Mouse (Mus musculus) megakaryocyte, embryonic 14.5 days (primary cell): ENCODE measurements around the gene Prm3. TPM values are rescaled to one million over a fixed set of nuclear protein-coding genes. Genes with fewer than 3 reads are reported as not detected.

Experiments used
- H3K27me3 ChIP-seq: replicated peaks from 2 replicates; pipeline ENCODE3; 2012; ENCODE audit warnings: inconsistent platforms
- H3K36me3 ChIP-seq: replicated peaks from 2 replicates; pipeline ENCODE3; 2012; ENCODE audit warnings: low read length, inconsistent platforms, mixed read lengths
- H3K4me1 ChIP-seq: 2 replicates; pipeline ENCODE4 v1.6.1; 2012; ENCODE audit warnings: inconsistent platforms
- H3K4me3 ChIP-seq: replicated peaks from 2 replicates; pipeline ENCODE3; 2012; ENCODE audit warnings: moderate library complexity, mild to moderate bottlenecking, inconsistent platforms
- H3K9me3 ChIP-seq: 2 replicates; pipeline ENCODE4 v1.6.1; 2012; ENCODE audit warnings: inconsistent platforms
- FLI1 ChIP-seq: IDR thresholded peaks from 2 replicates; pipeline ENCODE4 v1.6.1; 2012; ENCODE audit warnings: low read length, inconsistent platforms, mixed read lengths
- GATA1 ChIP-seq: IDR thresholded peaks from 3 replicates; pipeline ENCODE4 v1.6.1; 2012; ENCODE audit warnings: mixed read lengths, low read length, inconsistent platforms, borderline replicate concordance
- polyA plus RNA-seq: library from polyadenylated mRNA; stranded (reverse); fragments of >175 nt; gene quantifications from 2 replicates; pipeline ENCODE4 v1.2.3, GENCODE M21; 2012; ENCODE audit warnings: low replicate concordance; ENCODE audit not compliant: insufficient read depth

The Prm3 gene
- polyA plus RNA-seq: not detected in 2 replicates

DNA sequence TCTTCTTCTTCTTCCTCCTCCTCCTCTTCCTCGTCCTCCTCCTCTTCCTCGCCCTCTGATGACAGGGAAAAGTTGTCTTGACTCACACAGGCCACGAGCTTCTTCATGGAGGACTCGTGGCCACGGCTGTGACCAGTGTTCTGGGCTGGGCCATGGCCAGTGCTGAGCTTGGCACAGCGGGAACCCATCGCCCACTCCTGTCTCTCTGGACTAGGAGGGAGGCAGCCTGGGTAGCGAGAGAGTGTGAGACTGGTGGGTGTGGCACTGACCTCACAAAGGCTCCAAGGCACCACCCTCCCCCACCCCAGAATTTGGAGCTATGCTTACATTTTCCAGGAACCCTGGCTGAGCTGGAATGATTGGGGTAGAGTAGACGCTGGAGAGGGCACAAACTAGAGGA, at the start of gene Prm3:
TSS of gene Prm3 (minus strand) at position 213 of the 400 bp plus-strand sequence.
- Histone ChIP-seq H3K36me3 (no peaks in the 10 kb centered on the region), H3K4me3 (no peak within 1 kb of the TSS), H3K4me1 (peaks cover 30% of the 10 kb centered on the region), H3K27me3 (peaks cover 77% of the 10 kb centered on the region), H3K9me3 (no peaks in the 10 kb centered on the region; the same call in 1 of the 2 replicates)
- TF ChIP-seq FLI1: no peak
- TF ChIP-seq GATA1: no peak

- Histone ChIP-seq H3K27me3 (peaks cover 69% of the 10 kb centered on the region), H3K4me3 (no peak overlapping the region), H3K36me3 (peaks cover 4% of the 10 kb centered on the region), H3K4me1 (peaks cover 72% of the 10 kb centered on the region), H3K9me3 (no peaks in the 10 kb centered on the region)
- TF ChIP-seq FLI1: no peak
- TF ChIP-seq GATA1: no peak
Observed at GRCm38 (mm10) chr16:10840018-10840417, 49.3 kb upstream of the Prm3 start.

GRCm38 (mm10) chr16:10838487-10839245, 48.0 kb upstream of the Prm3 start:
- peaks cover 4% of the 10 kb centered on the region for H3K36me3 ChIP-seq
- no peaks in the 10 kb centered on the region for H3K9me3 ChIP-seq
- peak overlapping the region; percentile 80 for H3K4me3 ChIP-seq
- peaks cover 66% of the 10 kb centered on the region for H3K4me1 ChIP-seq
- TF ChIP-seq GATA1 (no peak), FLI1 (no peak)
- H3K27me3 ChIP-seq: peaks cover 72% of the 10 kb centered on the region

DNA sequence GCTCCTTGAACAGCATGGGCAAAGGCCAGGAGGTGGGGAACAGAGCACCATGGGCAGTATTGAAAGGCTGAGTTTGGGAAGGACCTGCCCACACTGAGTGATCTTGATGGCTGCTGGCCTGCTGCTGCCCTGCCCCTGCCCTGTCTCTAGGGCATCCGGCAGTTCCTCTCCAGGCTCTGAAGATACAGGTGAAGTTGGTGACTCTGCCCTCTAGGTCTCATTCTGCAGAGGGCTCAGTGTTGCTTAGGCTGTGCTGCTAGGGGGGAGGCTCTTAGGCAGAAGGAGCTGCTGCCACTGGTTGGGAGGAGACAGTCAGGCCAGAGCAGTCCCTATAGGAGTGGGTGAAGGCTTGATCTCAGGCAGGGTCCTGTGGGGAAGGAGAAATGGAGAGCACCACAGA, 47.2 kb upstream of the Prm3 start:
- Histone ChIP-seq H3K27me3 (peaks cover 72% of the 10 kb centered on the region), H3K4me1 (peaks cover 59% of the 10 kb centered on the region), H3K4me3 (peak overlapping the region; percentile 80), H3K36me3 (peaks cover 4% of the 10 kb centered on the region), H3K9me3 (no peaks in the 10 kb centered on the region)
- TF ChIP-seq FLI1 (no peak), GATA1 (no peak)

DNA sequence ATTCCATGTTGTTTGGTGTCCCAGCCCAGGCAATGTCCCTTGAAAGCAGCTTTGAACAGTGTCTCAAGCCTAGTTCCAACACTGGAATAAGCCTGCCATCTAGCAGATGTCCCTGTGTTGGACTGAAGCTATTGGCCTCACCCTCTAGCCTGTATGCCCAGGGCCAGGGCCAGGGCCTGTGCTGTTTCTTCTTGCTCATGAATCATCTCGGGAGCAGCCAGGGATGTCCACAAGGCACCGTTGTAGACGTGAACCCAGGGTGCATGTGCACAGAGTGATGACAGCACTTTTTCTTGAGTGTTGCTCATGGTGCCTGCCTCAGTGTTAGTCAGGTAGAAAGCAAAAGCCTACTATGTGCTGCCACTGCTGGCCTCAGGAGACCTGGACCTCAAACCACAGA, 46.5 kb upstream of the Prm3 start:
- H3K36me3 ChIP-seq: peaks cover 4% of the 10 kb centered on the region
- peaks cover 69% of the 10 kb centered on the region for H3K27me3 ChIP-seq
- TF ChIP-seq FLI1: no peak
- TF ChIP-seq GATA1: no peak
- no peaks in the 10 kb centered on the region for H3K9me3 ChIP-seq
- H3K4me1 ChIP-seq: peaks cover 54% of the 10 kb centered on the region
- no peak overlapping the region for H3K4me3 ChIP-seq

DNA sequence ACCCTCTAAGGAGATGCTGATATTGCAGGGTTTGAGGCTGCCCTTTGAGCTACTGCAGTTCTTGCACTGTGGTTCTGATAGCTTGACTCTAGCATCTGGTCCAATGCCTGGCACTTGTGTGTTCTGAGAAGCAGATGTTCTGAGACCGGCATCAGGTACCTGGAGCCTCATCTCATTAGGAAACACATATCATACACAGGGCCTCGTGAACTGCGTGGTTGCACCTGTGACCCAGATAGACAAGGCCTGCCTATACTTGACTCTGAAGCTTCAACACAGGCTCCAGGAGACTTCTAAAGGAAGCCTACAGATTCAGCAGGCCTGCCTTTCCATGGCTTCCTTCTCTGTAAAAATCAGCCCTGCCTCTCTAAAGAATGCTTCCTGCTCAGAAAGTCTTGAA, 45.7 kb upstream of the Prm3 start:
- TF ChIP-seq GATA1: no peak
- no peak for TF ChIP-seq FLI1
- peaks cover 4% of the 10 kb centered on the region for H3K36me3 ChIP-seq
- peaks cover 51% of the 10 kb centered on the region for H3K4me1 ChIP-seq
- peaks cover 2% of the 10 kb centered on the region; the same call in 1 of the 2 replicates for H3K9me3 ChIP-seq
- H3K4me3 ChIP-seq: no peak overlapping the region
- H3K27me3 ChIP-seq: peaks cover 69% of the 10 kb centered on the region

DNA sequence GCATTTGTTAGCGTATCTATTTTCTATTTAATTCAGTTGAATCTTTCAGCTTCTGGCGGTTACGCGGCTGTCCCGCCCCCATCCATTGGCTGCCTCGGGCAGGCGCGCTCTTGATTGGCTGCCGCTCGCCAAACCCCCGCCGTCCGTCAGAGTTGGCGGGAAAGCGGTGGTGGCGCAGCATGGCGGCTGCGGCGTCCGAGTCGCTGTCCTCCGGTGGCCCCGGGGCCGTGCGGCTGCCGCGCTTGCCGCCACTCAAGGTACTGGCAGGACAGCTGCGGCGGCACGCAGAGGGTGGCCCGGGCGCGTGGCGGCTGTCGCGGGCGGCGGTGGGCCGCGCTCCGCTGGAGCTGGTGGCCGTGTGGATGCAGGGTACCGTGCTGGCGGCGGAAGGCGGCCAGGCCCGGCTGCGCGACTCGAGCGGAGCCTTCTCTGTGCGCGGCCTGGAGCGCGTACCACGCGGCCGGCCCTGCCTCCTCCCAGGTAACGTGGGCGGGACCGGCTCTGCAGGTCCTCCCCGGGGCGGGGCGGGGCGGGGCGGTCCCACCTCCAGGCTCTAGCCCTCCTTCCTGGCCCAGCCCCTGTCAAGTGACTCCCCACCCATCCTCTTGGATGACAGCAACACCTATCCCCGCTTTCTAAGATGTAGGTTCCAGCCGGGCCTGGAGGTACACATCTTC, 44.3 kb upstream of the Prm3 start, which contains the start of gene Rmi2:
TSS of gene Rmi2 (plus strand) at position 149 of the 677 bp plus-strand sequence.
- TF ChIP-seq GATA1 (no peak), FLI1 (peak; percentile 20; the same call in 1 of the 2 replicates)
- Histone ChIP-seq H3K27me3 (peaks cover 69% of the 10 kb centered on the region), H3K9me3 (peaks cover 10% of the 10 kb centered on the region; the same call in 1 of the 2 replicates), H3K36me3 (no peaks in the 10 kb centered on the region), H3K4me1 (peaks cover 44% of the 10 kb centered on the region), H3K4me3 (peak within 1 kb of the TSS; percentile 92)

GRCm38 (mm10) chr16:10834542-10834910, 43.8 kb upstream of the Prm3 start:
- Histone ChIP-seq H3K9me3 (peaks cover 10% of the 10 kb centered on the region; the same call in 1 of the 2 replicates), H3K4me3 (peak overlapping the region; percentile 92), H3K36me3 (no peaks in the 10 kb centered on the region), H3K4me1 (peaks cover 39% of the 10 kb centered on the region), H3K27me3 (peaks cover 69% of the 10 kb centered on the region)
- no peak for TF ChIP-seq FLI1
- TF ChIP-seq GATA1: no peak

DNA sequence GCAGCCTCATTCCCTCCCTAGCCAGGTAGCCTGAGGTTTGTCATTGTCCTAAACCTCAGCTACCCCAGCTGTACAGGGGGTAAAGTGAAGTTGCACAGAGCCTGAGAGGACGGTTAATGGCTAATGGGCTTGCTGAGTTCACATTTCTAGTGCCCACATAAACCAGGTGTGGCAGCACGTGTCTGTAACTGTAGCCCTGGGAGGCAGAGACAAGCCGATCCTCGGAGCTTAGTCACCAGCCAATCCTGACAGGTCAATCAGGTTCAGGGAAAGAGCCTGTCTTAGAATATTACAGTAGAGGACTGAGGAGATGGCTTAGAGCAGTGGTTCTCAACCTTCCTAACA, 37.7 kb upstream of the Prm3 start:
- TF ChIP-seq GATA1 (no peak), FLI1 (no peak)
- Histone ChIP-seq H3K27me3 (peaks cover 74% of the 10 kb centered on the region), H3K36me3 (no peaks in the 10 kb centered on the region), H3K4me3 (no peak overlapping the region), H3K4me1 (peaks cover 8% of the 10 kb centered on the region), H3K9me3 (peaks cover 11% of the 10 kb centered on the region)

DNA sequence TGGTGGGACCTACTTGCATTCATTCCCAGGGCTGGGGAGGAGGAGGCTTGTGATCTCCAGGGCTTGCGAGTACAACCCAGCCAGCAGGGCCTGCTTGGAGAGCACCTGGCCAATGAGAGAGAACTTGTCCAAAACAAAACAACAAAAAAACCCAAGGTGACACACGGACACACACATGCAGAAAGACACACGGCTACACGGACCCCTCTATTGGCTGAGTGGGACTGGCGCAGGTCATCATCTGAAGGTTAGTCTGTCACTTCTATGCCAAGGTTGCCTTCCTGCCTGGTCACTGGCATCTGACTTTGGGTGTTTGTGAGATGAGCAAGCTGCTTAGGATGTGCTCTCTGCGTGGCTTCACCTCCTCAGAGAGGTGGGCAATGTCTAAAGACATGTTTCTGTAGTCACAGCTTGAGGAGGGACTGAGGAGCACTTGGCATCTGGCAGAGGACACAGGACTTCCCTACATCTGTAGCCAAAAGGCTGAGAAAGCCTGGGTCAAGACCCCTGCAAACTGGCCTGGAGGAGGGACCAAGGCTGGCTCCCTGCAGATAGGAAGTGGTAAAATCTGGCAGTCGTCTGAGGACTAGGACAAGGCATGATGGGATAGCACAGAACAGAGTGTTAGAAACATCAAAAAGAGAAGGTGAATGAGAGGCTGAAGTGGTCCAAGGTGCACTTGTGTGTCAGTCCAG, 37.2 kb upstream of the Prm3 start:
- Histone ChIP-seq H3K9me3 (peaks cover 14% of the 10 kb centered on the region), H3K4me3 (no peak overlapping the region), H3K36me3 (no peaks in the 10 kb centered on the region), H3K4me1 (peaks cover 9% of the 10 kb centered on the region), H3K27me3 (peaks cover 73% of the 10 kb centered on the region)
- no peak for TF ChIP-seq FLI1
- no peak for TF ChIP-seq GATA1
